Mouse (Mus musculus): ENCODE measurements around the gene Pxdc1. TPM values are rescaled to one million over a fixed set of nuclear protein-coding genes. Genes with fewer than 3 reads are reported as not detected.

Gene Pxdc1
- polyA plus RNA-seq, 1 experiment from 2014 or later, result 4.4 TPM

DNA sequence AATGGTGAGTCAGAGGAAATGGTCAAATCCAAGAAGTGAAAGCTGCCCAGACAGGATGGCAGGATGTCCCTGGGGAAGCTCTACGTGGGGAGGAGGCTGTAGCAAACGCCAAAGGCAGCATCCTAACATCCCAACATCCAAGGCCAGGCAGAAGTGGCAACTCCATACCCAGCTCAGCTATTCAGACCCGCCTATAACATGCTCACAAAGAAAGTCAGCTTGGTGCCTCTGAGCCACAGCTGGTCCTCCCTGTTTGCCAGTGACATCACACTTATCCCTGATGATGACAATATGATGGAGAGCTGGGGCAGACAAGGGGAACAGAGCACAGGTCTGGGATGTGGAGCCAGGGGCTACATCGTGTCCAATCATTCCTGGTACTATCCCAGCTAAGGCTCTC lies 5.5 kb downstream of the Pxdc1 start:
- 75% methylated on average over 4 of the region's 4 CpGs for WGBS
- no peak for ATAC-seq
- no peak overlapping the region for H3K4me2 ChIP-seq
- peaks cover 21% of the 10 kb centered on the region for H3K4me1 ChIP-seq
- H3K27ac ChIP-seq, result no peak overlapping the region
- no peaks in the 10 kb centered on the region for H3K9me3 ChIP-seq (replicated peaks)
- no peaks in the 10 kb centered on the region for H3K36me3 ChIP-seq (ENCODE audit: poor library complexity, severe bottlenecking)
- H3K4me3 ChIP-seq, result no peak overlapping the region
- peaks cover 55% of the 10 kb centered on the region for H3K27me3 ChIP-seq
- no peak overlapping the region for H3K9ac ChIP-seq

DNA sequence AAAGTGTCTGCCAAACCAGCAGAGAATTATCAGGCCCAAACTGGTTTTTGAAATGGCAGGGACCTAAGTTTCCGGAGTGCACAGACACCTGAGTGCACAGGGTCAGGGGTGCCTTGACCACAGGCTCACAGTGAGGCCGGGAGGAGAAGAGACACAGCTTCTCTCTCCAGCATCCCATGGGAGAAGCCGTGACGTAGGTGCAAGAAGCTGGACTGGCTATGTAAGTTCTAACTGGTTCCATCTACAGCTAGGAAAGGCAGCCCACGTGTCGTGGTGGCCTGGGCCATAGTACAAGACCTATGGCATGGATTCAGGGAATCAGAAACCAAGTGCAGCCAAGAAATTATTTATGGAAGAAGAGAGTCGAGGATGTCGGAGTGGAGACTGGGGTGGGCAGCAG lies 6.1 kb downstream of the Pxdc1 start:
- Histone ChIP-seq H3K4me2 (no peak overlapping the region), H3K9ac (no peak overlapping the region), H3K27me3 (peaks cover 49% of the 10 kb centered on the region), H3K27ac (no peak overlapping the region), H3K4me3 (no peak overlapping the region), H3K4me1 (peaks cover 15% of the 10 kb centered on the region), H3K9me3 (replicated peaks) (no peaks in the 10 kb centered on the region), H3K36me3 (ENCODE audit: poor library complexity, severe bottlenecking) (no peaks in the 10 kb centered on the region)
- 88% methylated on average over 8 of the region's 8 CpGs for WGBS
- no peak for ATAC-seq

DNA sequence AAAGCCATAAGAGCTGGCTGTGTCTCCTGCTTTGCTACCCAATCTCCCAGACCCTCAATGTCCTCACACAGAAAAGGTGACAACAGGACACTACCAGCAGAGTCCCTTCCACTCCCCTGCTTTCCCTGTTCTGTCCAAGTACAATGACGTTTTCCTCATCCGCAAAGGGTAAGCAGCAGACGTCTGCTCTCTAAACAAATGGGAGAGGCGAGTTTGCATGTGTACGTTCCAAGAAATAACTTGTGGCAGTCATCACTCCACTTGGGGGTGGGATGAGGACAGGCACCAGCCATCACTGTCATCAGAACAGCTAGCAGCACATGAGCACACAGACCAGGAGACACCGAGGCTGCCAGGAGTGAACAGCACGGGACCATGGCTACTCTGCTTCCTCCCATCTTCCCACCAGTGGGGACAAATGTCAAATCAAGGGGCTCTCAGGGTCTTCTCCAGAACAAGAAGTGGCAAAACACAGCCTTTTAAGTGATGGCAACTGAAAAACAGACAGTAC lies 7.0 kb downstream of the Pxdc1 start:
- H3K4me2 ChIP-seq, result no peak overlapping the region
- ATAC-seq, result no peak
- no peaks in the 10 kb centered on the region for H3K36me3 ChIP-seq (ENCODE audit: poor library complexity, severe bottlenecking)
- 72% methylated on average over 7 of the region's 7 CpGs for WGBS
- no peak overlapping the region for H3K4me3 ChIP-seq
- no peak overlapping the region for H3K9ac ChIP-seq
- peaks cover 40% of the 10 kb centered on the region for H3K27me3 ChIP-seq
- H3K27ac ChIP-seq, result no peak overlapping the region
- H3K4me1 ChIP-seq, result peaks cover 6% of the 10 kb centered on the region
- H3K9me3 ChIP-seq (replicated peaks), result no peaks in the 10 kb centered on the region

DNA sequence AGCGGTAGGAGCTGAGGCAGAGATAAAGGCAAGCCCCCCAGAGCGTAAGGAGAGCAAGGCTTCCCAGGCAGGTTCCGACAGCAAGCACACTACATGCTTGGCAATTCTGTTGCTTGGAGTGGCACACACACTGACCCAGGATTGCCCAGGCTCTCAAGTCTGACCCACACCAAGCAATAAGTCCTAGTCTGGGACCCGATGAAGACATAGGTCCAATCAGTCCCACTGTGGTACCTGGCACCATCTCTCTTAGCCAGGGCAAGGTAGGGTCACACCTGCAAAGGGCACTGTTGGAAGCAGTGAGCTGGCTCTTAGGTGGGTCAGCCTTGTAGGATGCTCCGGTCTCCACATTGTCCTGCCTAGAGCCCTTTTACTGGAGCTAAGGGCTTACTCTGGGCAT lies 7.8 kb downstream of the Pxdc1 start:
- Histone ChIP-seq H3K4me1 (no peaks in the 10 kb centered on the region), H3K27me3 (peaks cover 32% of the 10 kb centered on the region), H3K9me3 (replicated peaks) (no peaks in the 10 kb centered on the region), H3K4me2 (no peak overlapping the region), H3K27ac (no peak overlapping the region), H3K9ac (no peak overlapping the region), H3K36me3 (ENCODE audit: poor library complexity, severe bottlenecking) (no peaks in the 10 kb centered on the region), H3K4me3 (no peak overlapping the region)
- no peak for ATAC-seq
- WGBS, result 87% methylated on average over 5 of the region's 5 CpGs

DNA sequence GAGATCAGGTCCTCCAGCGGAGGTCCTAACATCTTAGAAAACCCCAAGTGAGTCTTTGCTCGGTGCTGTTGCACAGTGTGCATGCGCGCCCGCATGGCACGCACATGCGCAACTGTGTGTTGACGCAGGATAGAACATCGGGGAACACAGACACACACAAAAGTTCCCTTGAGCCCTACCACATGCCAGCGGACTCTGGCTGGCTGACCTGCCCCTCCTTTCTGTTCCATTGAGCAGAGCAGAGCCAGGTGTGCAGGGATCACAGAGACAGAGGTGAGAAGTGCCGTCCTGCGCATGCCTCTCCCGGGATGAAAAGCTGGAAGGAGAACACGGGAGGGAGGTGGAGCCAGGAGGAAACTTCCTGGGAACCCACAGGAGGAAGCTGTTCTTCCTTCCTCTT lies 8.9 kb downstream of the Pxdc1 start:
- peaks cover 24% of the 10 kb centered on the region for H3K27me3 ChIP-seq
- no peak overlapping the region for H3K27ac ChIP-seq
- H3K4me3 ChIP-seq, result no peak overlapping the region
- WGBS, result 81% methylated on average over 14 of the region's 14 CpGs
- H3K9ac ChIP-seq, result no peak overlapping the region
- H3K36me3 ChIP-seq (ENCODE audit: poor library complexity, severe bottlenecking), result no peaks in the 10 kb centered on the region
- no peaks in the 10 kb centered on the region for H3K4me1 ChIP-seq
- H3K4me2 ChIP-seq, result no peak overlapping the region
- ATAC-seq, result no peak
- H3K9me3 ChIP-seq (replicated peaks), result no peaks in the 10 kb centered on the region

DNA sequence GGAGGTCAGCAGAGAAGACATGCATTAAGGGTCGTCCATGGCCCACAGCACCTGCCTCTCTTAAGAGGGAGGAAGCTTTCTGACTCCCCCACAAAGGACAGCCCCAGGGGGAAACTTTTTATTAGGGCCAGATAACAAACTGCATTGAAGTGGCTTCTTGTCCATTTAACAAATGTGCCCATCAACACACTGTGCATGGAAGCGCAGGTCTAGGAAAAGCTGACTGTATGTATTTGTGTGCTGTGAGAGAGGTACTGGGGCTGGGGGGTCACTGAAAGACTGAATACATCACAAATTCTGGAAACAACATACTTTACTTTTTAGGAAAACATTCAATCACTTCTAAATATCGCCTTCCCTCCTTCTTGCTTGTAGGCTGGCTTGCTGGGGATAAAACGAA lies 9.4 kb downstream of the Pxdc1 start:
- no peak overlapping the region for H3K9ac ChIP-seq
- no peak overlapping the region for H3K4me2 ChIP-seq
- H3K27me3 ChIP-seq, result peaks cover 20% of the 10 kb centered on the region
- no peaks in the 10 kb centered on the region for H3K4me1 ChIP-seq
- H3K4me3 ChIP-seq, result no peak overlapping the region
- no peak overlapping the region for H3K27ac ChIP-seq
- ATAC-seq, result no peak
- 72% methylated on average over 4 of the region's 4 CpGs for WGBS
- H3K9me3 ChIP-seq (replicated peaks), result no peaks in the 10 kb centered on the region
- H3K36me3 ChIP-seq (ENCODE audit: poor library complexity, severe bottlenecking), result no peaks in the 10 kb centered on the region

DNA sequence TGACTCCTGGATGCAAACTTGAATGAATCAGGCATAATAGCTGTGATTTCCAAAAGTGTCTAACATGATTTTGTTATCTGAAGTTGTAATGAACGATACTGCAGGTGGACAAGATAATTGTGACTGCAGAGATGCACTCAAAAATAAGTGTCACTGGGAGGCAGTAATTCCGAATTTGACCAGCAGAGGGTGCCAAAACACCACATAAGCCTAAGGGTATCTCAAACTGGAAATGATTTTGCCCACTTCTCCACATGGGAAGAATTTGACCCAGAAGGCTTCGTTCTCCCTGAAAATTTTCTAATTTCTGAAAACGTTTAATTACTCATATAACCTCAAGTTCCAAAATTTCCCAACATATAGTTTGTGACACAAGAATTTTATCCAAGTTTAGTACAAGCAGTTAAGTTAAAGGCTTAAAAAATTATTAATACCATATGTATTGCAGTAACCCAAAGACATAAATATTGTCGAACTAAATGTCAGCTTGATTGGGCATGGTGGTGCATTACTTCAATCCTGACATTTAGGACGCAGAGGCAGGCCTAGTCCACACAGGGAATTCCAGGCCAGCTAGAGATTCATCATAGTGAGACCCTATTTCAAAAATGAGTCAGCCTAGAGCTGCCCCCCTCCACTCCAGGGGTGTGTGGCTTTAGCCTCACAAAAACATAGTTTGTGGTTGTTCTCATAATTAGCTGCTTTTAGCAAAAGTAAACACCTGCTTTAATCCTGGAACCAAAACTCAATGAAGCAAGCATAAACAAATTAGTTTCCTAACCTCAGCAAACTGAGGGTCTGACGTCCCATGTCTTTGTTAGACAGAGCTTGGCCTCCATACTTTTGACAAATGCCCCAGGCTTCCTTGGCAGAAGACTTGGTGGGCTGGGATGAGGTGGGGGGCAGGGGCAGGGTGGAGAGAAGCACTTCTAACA lies 10.1 kb downstream of the Pxdc1 start:
- Histone ChIP-seq H3K27ac (no peak overlapping the region), H3K36me3 (ENCODE audit: poor library complexity, severe bottlenecking) (no peaks in the 10 kb centered on the region), H3K9me3 (replicated peaks) (no peaks in the 10 kb centered on the region), H3K4me3 (no peak overlapping the region), H3K27me3 (peaks cover 13% of the 10 kb centered on the region), H3K4me2 (no peak overlapping the region), H3K9ac (no peak overlapping the region), H3K4me1 (no peaks in the 10 kb centered on the region)
- peak; percentile 44; the same call in 1 of the 2 replicates for ATAC-seq
- WGBS, result 31% methylated on average over 7 of the region's 7 CpGs

DNA sequence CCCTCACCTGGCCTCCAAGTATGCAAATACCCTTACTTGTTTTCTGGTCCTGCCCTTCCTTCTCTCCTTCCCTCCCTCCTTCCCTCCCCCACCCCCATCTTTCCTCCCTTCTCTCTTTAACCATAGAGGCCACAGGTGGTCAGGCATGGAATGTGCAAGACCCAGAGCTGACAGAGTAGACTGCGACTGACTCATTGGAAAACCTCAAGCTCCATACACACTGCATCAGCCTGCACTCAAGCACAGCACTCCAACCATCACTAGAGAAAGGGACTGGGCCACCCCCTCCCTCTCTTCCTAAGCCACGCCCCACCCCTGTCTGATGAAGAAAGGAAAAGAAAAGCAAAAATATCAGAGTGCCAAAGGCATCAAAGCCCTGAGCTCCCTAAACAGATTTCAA lies 12.2 kb downstream of the Pxdc1 start:
- ATAC-seq, result no peak
- Histone ChIP-seq H3K9ac (no peak overlapping the region), H3K27ac (no peak overlapping the region), H3K4me3 (no peak overlapping the region), H3K36me3 (ENCODE audit: poor library complexity, severe bottlenecking) (no peaks in the 10 kb centered on the region), H3K4me1 (no peaks in the 10 kb centered on the region), H3K4me2 (no peak overlapping the region), H3K9me3 (replicated peaks) (no peaks in the 10 kb centered on the region), H3K27me3 (peaks cover 7% of the 10 kb centered on the region; the same call in 1 of the 2 replicates)
- 48% methylated on average over 2 of the region's 2 CpGs for WGBS

DNA sequence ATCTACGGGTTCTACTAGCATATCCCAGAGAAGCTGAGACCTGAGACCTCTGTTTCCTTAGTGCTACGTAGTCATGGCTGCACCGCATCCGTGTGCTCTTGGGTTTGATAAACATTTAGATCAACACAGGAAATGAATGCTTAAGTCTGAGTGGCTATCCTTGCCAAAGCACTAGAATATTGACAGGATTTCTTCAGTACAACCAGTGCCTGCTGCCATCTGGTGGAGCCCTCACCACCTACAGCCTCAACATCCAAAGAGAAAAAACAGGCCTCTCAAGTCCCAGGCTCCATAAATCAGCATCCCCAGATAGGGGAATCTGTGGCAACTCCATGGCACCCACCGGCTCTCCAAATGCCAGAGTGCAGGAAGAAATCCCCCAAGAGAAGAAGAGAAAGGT lies 17.3 kb downstream of the Pxdc1 start:
- Histone ChIP-seq H3K27ac (no peak overlapping the region), H3K27me3 (no peaks in the 10 kb centered on the region), H3K9ac (no peak overlapping the region), H3K9me3 (replicated peaks) (no peaks in the 10 kb centered on the region), H3K36me3 (ENCODE audit: poor library complexity, severe bottlenecking) (no peaks in the 10 kb centered on the region), H3K4me2 (no peak overlapping the region), H3K4me3 (no peak overlapping the region), H3K4me1 (no peaks in the 10 kb centered on the region)
- ATAC-seq, result peak; percentile 83
- 55% methylated on average over 5 of the region's 5 CpGs for WGBS

DNA sequence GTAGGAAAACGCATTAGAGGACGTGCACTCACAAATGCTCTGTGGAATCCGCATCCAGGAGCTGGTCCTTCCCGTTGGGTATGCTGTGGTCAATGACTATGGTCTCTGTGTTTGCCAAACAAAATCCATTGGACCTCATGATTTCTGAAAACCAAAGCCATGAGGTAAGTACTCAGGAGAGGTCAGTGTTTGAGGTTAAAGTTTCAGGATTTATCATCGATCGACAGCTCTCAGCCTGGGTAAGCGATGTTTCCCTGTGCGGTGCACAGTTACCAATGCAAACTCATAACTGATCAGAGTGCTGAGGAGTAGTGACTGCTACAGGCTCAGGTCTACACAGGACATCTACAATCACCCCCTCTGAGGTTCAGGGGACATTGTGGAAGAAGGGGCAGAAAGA lies 23.0 kb downstream of the Pxdc1 start:
- Histone ChIP-seq H3K4me1 (no peaks in the 10 kb centered on the region), H3K4me2 (no peak overlapping the region), H3K9ac (no peak overlapping the region), H3K36me3 (ENCODE audit: poor library complexity, severe bottlenecking) (no peaks in the 10 kb centered on the region), H3K9me3 (replicated peaks) (no peaks in the 10 kb centered on the region), H3K4me3 (no peak overlapping the region), H3K27me3 (no peaks in the 10 kb centered on the region), H3K27ac (no peak overlapping the region)
- no peak for ATAC-seq
- 96% methylated on average over 8 of the region's 8 CpGs for WGBS

DNA sequence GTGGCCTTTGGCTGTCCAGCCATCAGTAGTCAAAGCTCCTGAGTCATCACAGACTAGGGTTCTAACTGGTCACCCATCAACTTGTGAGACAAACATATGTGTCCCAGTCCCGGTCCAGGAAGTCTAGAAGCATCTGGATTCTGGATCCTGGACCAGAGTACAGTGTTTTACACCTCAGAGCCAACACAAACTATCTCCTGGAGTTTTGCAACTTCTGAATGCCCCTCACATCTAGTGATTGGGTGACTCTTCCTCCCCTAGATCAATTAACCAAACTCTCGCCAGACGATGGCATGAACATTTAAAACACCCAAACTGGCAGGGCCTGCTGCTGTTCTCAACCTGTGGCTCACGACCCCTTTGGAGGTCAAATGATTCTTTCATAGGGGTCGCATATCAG lies 23.5 kb downstream of the Pxdc1 start:
- no peak for ATAC-seq
- Histone ChIP-seq H3K27ac (no peak overlapping the region), H3K9ac (no peak overlapping the region), H3K9me3 (replicated peaks) (no peaks in the 10 kb centered on the region), H3K4me1 (no peaks in the 10 kb centered on the region), H3K4me2 (no peak overlapping the region), H3K27me3 (no peaks in the 10 kb centered on the region), H3K36me3 (ENCODE audit: poor library complexity, severe bottlenecking) (no peaks in the 10 kb centered on the region), H3K4me3 (no peak overlapping the region)
- 94% methylated on average over 5 of the region's 5 CpGs for WGBS

DNA sequence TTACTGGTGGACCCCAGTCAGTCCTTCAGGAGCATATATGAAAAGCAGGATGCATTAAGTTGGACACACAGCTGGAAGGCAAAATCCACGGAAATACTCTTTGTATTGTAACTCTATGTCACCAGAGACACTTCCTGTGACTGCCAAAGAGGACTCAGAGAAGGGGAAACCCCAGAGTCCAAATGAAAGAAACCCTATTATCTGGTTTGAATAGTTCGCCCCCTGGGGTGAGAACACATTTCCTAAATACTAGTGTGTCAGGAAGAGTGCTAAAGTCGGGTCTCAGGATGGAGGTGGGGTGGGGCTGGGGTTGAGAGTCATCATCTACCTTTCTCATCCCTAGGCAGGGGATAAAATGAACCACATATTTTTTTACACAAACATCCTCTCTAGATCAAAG lies 25.8 kb downstream of the Pxdc1 start:
- Histone ChIP-seq H3K4me2 (no peak overlapping the region), H3K27ac (no peak overlapping the region), H3K36me3 (ENCODE audit: poor library complexity, severe bottlenecking) (no peaks in the 10 kb centered on the region), H3K27me3 (no peaks in the 10 kb centered on the region), H3K4me1 (no peaks in the 10 kb centered on the region), H3K4me3 (no peak overlapping the region), H3K9ac (no peak overlapping the region), H3K9me3 (replicated peaks) (no peaks in the 10 kb centered on the region)
- ATAC-seq, result no peak
- WGBS, result 30% methylated on average over 3 of the region's 3 CpGs

DNA sequence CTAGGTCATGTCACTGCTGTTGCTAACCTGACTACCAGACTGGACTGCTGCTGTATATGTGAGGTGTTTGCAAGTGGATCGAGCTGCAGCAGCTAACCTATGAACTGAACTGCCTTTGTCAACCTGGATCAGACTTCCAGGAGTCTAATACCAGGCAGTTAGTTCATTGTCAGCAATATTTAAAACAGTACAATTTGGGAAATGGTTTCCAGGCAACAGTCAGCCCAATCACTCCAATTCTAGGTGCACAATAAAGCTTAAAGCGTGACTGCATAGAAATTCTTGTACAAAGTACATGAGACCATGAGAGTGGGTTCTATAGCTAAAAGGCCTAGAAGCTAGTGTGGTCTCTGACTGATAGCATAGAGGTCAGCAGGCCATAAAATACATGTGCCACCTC lies 28.9 kb downstream of the Pxdc1 start:
- WGBS, result 84% methylated on average over 2 of the region's 2 CpGs
- Histone ChIP-seq H3K4me1 (no peaks in the 10 kb centered on the region), H3K27me3 (no peaks in the 10 kb centered on the region), H3K9me3 (replicated peaks) (no peaks in the 10 kb centered on the region), H3K4me2 (no peak overlapping the region), H3K4me3 (no peak overlapping the region), H3K27ac (no peak overlapping the region), H3K9ac (no peak overlapping the region), H3K36me3 (ENCODE audit: poor library complexity, severe bottlenecking) (no peaks in the 10 kb centered on the region)
- no peak for ATAC-seq
